Mouse (Mus musculus): Measurements from ENCODE around the gene Ppa2. TPM values are rescaled to one million over a fixed set of nuclear protein-coding genes. Genes with fewer than 3 reads are reported as not detected.
A peak's percentile ranks its signal among the peaks of the same experiment; 100 is the strongest.

Gene Ppa2
- total and polyA plus RNA-seq, 2 experiments from 2014 or later = 34.4 to 91.0 TPM

GRCm38 (mm10) chr3:133357977-133358376 lies 48.1 kb downstream of the Ppa2 start:
- H3K9ac ChIP-seq = no peak overlapping the region
- H3K36me3 ChIP-seq (ENCODE audit: insufficient read depth) = no peaks in the 10 kb centered on the region
- H3K4me1 ChIP-seq (ENCODE audit: insufficient read depth) = no peaks in the 10 kb centered on the region
- H3K4me3 ChIP-seq (ENCODE audit: low read depth, low read length) = no peak overlapping the region
- H3K9me3 ChIP-seq (ENCODE audit: low read length) = no peaks in the 10 kb centered on the region
- no peak for TF ChIP-seq CTCF (IDR thresholded peaks at IDR 0.05; ENCODE audit: low read depth)
- H3K4me2 ChIP-seq (ENCODE audit: low read depth) = no peak overlapping the region
- no peak for DNase-seq
- H3K27me3 ChIP-seq (ENCODE audit: insufficient read depth, low read length) = no peaks in the 10 kb centered on the region
- no peak overlapping the region for H3K27ac ChIP-seq (ENCODE audit: low read depth, low read length)
- no peak for ATAC-seq

GRCm38 (mm10) chr3:133361406-133361805 lies 51.5 kb downstream of the Ppa2 start:
- H3K9me3 ChIP-seq (ENCODE audit: low read length) = no peaks in the 10 kb centered on the region
- no peak overlapping the region for H3K4me3 ChIP-seq (ENCODE audit: low read depth, low read length)
- no peaks in the 10 kb centered on the region for H3K27me3 ChIP-seq (ENCODE audit: insufficient read depth, low read length)
- DNase-seq (no peak), ATAC-seq (no peak)
- WGBS = 81% methylated on average over 1 of the region's 1 CpGs
- no peak overlapping the region for H3K4me2 ChIP-seq (ENCODE audit: low read depth)
- H3K27ac ChIP-seq (ENCODE audit: low read depth, low read length) = no peak overlapping the region
- no peak for TF ChIP-seq CTCF (IDR thresholded peaks at IDR 0.05; ENCODE audit: low read depth)
- H3K4me1 ChIP-seq (ENCODE audit: insufficient read depth) = no peaks in the 10 kb centered on the region
- peaks cover 3% of the 10 kb centered on the region; the same call in 1 of the 2 replicates for H3K36me3 ChIP-seq (ENCODE audit: insufficient read depth)
- no peak overlapping the region for H3K9ac ChIP-seq

GRCm38 (mm10) chr3:133364138-133364537 lies 54.2 kb downstream of the Ppa2 start:
- TF ChIP-seq CTCF (IDR thresholded peaks at IDR 0.05; ENCODE audit: low read depth) = no peak

GRCm38 (mm10) chr3:133366096-133366495 lies 56.2 kb downstream of the Ppa2 start:
- Histone ChIP-seq H3K9me3 (ENCODE audit: low read length) (no peaks in the 10 kb centered on the region), H3K9ac (no peak overlapping the region), H3K36me3 (ENCODE audit: insufficient read depth) (peaks cover 5% of the 10 kb centered on the region; the same call in 1 of the 2 replicates), H3K27me3 (ENCODE audit: insufficient read depth, low read length) (no peaks in the 10 kb centered on the region), H3K4me1 (ENCODE audit: insufficient read depth) (no peaks in the 10 kb centered on the region), H3K27ac (ENCODE audit: low read depth, low read length) (no peak overlapping the region), H3K4me3 (ENCODE audit: low read depth, low read length) (no peak overlapping the region), H3K4me2 (ENCODE audit: low read depth) (no peak overlapping the region)
- WGBS = 88% methylated on average over 9 of the region's 9 CpGs
- ATAC-seq (no peak), DNase-seq (no peak)
- TF ChIP-seq CTCF (IDR thresholded peaks at IDR 0.05; ENCODE audit: low read depth) = no peak

More at GRCm38 (mm10) chr3:133364138-133364537, 54.2 kb downstream of the Ppa2 start:
- WGBS = 79% methylated on average over 3 of the region's 3 CpGs
- DNase-seq (no peak), ATAC-seq (no peak)
- Histone ChIP-seq H3K4me1 (ENCODE audit: insufficient read depth) (no peaks in the 10 kb centered on the region), H3K9me3 (ENCODE audit: low read length) (no peaks in the 10 kb centered on the region), H3K9ac (no peak overlapping the region), H3K4me2 (ENCODE audit: low read depth) (no peak overlapping the region), H3K4me3 (ENCODE audit: low read depth, low read length) (no peak overlapping the region), H3K27ac (ENCODE audit: low read depth, low read length) (no peak overlapping the region), H3K36me3 (ENCODE audit: insufficient read depth) (peaks cover 3% of the 10 kb centered on the region; the same call in 1 of the 2 replicates), H3K27me3 (ENCODE audit: insufficient read depth, low read length) (no peaks in the 10 kb centered on the region)

GRCm38 (mm10) chr3:133378174-133378573 lies 68.3 kb downstream of the Ppa2 start:
- Histone ChIP-seq H3K27me3 (ENCODE audit: insufficient read depth, low read length) (no peaks in the 10 kb centered on the region), H3K4me1 (ENCODE audit: insufficient read depth) (no peaks in the 10 kb centered on the region), H3K9me3 (ENCODE audit: low read length) (no peaks in the 10 kb centered on the region; the same call in 1 of the 2 replicates), H3K27ac (ENCODE audit: low read depth, low read length) (no peak overlapping the region), H3K9ac (no peak overlapping the region), H3K4me2 (ENCODE audit: low read depth) (no peak overlapping the region), H3K36me3 (ENCODE audit: insufficient read depth) (peaks cover 5% of the 10 kb centered on the region; the same call in 1 of the 2 replicates), H3K4me3 (ENCODE audit: low read depth, low read length) (no peak overlapping the region)
- ATAC-seq (peak; percentile 77), DNase-seq (no peak)
- TF ChIP-seq CTCF (IDR thresholded peaks at IDR 0.05; ENCODE audit: low read depth) = no peak

- Histone ChIP-seq H3K4me1 (ENCODE audit: insufficient read depth) (no peaks in the 10 kb centered on the region), H3K9me3 (ENCODE audit: low read length) (no peaks in the 10 kb centered on the region; the same call in 1 of the 2 replicates), H3K27ac (ENCODE audit: low read depth, low read length) (no peak overlapping the region), H3K4me2 (ENCODE audit: low read depth) (no peak overlapping the region), H3K4me3 (ENCODE audit: low read depth, low read length) (no peak overlapping the region), H3K9ac (no peak overlapping the region), H3K36me3 (ENCODE audit: insufficient read depth) (peaks cover 5% of the 10 kb centered on the region; the same call in 1 of the 2 replicates), H3K27me3 (ENCODE audit: insufficient read depth, low read length) (no peaks in the 10 kb centered on the region)
- ATAC-seq = no peak
- no peak for TF ChIP-seq CTCF (IDR thresholded peaks at IDR 0.05; ENCODE audit: low read depth)
- DNase-seq = no peak
- 91% methylated on average over 1 of the region's 1 CpGs for WGBS
Observed at GRCm38 (mm10) chr3:133379997-133380396, 70.1 kb downstream of the Ppa2 start.

GRCm38 (mm10) chr3:133381519-133381918 lies 71.6 kb downstream of the Ppa2 start:
- no peak overlapping the region for H3K9ac ChIP-seq
- H3K4me1 ChIP-seq (ENCODE audit: insufficient read depth) = no peaks in the 10 kb centered on the region
- 87% methylated on average over 11 of the region's 11 CpGs for WGBS
- DNase-seq = no peak
- no peak overlapping the region for H3K4me2 ChIP-seq (ENCODE audit: low read depth)
- H3K9me3 ChIP-seq (ENCODE audit: low read length) = no peaks in the 10 kb centered on the region; the same call in 1 of the 2 replicates
- no peak for TF ChIP-seq CTCF (IDR thresholded peaks at IDR 0.05; ENCODE audit: low read depth)
- H3K36me3 ChIP-seq (ENCODE audit: insufficient read depth) = peaks cover 5% of the 10 kb centered on the region; the same call in 1 of the 2 replicates
- ATAC-seq = no peak
- H3K27me3 ChIP-seq (ENCODE audit: insufficient read depth, low read length) = no peaks in the 10 kb centered on the region
- H3K4me3 ChIP-seq (ENCODE audit: low read depth, low read length) = no peak overlapping the region
- no peak overlapping the region for H3K27ac ChIP-seq (ENCODE audit: low read depth, low read length)
